Mouse (Mus musculus): Measurements from ENCODE around the gene Nans. TPM values are rescaled to one million over a fixed set of nuclear protein-coding genes. Genes with fewer than 3 reads are reported as not detected.

Nans gene
- polyA plus RNA-seq, 1 experiment from 2014 or later: 77.5 TPM

GRCm38 (mm10) chr4:46498976-46499375 lies 9.9 kb downstream of the Nans start:
- H3K4me1 ChIP-seq (ENCODE audit: control insufficient read depth, insufficient read depth, low read length): no peaks in the 10 kb centered on the region
- no peak overlapping the region for H3K4me2 ChIP-seq (ENCODE audit: low read length)
- no peak overlapping the region for H3K4me3 ChIP-seq (ENCODE audit: low read depth, low read length)
- WGBS: 12% methylated on average over 4 of the region's 4 CpGs
- no peaks in the 10 kb centered on the region for H3K27me3 ChIP-seq (replicated peaks; ENCODE audit: control insufficient read depth, insufficient read depth, low read length)
- H3K27ac ChIP-seq (ENCODE audit: low read depth, low read length): no peak overlapping the region
- no peaks in the 10 kb centered on the region for H3K9me3 ChIP-seq (replicated peaks; ENCODE audit: control insufficient read depth, low read length)
- DNase-seq (ENCODE audit: low spot score) (peak; percentile 56), ATAC-seq (no peak)
- H3K9ac ChIP-seq (ENCODE audit: low read length): no peak overlapping the region
- H3K36me3 ChIP-seq (ENCODE audit: control insufficient read depth, insufficient read depth, low read length): peaks cover 66% of the 10 kb centered on the region

DNA sequence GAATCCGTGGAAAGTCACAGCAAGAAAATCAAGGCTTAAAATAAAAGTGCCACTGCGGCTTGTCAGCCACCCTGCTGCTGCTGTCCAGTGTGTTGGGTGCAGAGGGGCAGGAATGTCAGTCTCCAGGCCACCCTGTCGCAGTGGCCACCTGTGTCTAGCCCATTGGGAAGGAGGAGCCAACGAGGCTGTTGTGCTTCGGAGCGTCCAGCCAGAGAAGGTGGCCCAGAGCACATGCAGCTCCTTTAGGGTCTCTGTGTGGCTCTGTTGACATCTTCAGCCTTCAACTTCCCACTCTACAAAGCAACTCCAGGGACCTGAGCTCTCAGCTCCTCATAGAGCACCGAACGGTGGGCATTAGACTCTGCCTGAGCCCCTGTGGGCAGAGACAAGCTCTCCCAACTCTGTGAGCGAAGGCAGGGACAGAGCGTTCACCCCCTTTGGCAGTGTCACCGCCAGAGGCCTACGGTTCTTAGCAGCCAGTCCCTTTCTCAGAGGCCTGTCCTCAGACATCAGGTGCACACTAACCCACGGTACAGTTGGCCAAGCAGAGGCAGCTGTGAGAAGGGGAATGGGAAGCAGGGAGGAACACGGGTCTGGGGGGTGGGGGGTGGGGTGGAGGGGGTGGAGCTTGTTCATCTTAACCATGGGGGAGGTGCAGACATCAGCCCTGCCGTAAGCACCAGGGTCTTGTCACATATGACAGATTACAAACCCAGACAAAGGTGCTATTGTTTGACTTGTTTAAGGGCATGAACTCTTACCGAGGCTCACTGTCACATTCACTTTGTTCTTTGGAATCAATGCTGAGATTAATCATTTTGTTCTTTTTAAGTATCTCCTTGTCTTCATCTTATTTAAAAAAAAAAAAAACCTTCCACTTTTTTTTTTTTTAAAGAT lies 13.8 kb downstream of the Nans start:
- Histone ChIP-seq H3K4me3 (ENCODE audit: low read depth, low read length) (no peak overlapping the region), H3K27me3 (replicated peaks; ENCODE audit: control insufficient read depth, insufficient read depth, low read length) (no peaks in the 10 kb centered on the region), H3K27ac (ENCODE audit: low read depth, low read length) (no peak overlapping the region), H3K4me2 (ENCODE audit: low read length) (no peak overlapping the region), H3K36me3 (ENCODE audit: control insufficient read depth, insufficient read depth, low read length) (peaks cover 38% of the 10 kb centered on the region), H3K9me3 (replicated peaks; ENCODE audit: control insufficient read depth, low read length) (no peaks in the 10 kb centered on the region), H3K4me1 (ENCODE audit: control insufficient read depth, insufficient read depth, low read length) (no peaks in the 10 kb centered on the region), H3K9ac (ENCODE audit: low read length) (no peak overlapping the region)
- DNase-seq (ENCODE audit: low spot score) (no peak), ATAC-seq (no peak)
- WGBS: 75% methylated on average over 16 of the region's 16 CpGs

- H3K9ac ChIP-seq (ENCODE audit: low read length): no peak overlapping the region
- no peak overlapping the region for H3K4me3 ChIP-seq (ENCODE audit: low read depth, low read length)
- H3K4me1 ChIP-seq (ENCODE audit: control insufficient read depth, insufficient read depth, low read length): no peaks in the 10 kb centered on the region
- 84% methylated on average over 3 of the region's 3 CpGs for WGBS
- ATAC-seq (no peak), DNase-seq (ENCODE audit: low spot score) (no peak)
- H3K36me3 ChIP-seq (ENCODE audit: control insufficient read depth, insufficient read depth, low read length): peaks cover 38% of the 10 kb centered on the region
- no peaks in the 10 kb centered on the region for H3K9me3 ChIP-seq (replicated peaks; ENCODE audit: control insufficient read depth, low read length)
- H3K4me2 ChIP-seq (ENCODE audit: low read length): no peak overlapping the region
- no peaks in the 10 kb centered on the region for H3K27me3 ChIP-seq (replicated peaks; ENCODE audit: control insufficient read depth, insufficient read depth, low read length)
- no peak overlapping the region for H3K27ac ChIP-seq (ENCODE audit: low read depth, low read length)
Observed at GRCm38 (mm10) chr4:46503881-46504280, 14.8 kb downstream of the Nans start.

DNA sequence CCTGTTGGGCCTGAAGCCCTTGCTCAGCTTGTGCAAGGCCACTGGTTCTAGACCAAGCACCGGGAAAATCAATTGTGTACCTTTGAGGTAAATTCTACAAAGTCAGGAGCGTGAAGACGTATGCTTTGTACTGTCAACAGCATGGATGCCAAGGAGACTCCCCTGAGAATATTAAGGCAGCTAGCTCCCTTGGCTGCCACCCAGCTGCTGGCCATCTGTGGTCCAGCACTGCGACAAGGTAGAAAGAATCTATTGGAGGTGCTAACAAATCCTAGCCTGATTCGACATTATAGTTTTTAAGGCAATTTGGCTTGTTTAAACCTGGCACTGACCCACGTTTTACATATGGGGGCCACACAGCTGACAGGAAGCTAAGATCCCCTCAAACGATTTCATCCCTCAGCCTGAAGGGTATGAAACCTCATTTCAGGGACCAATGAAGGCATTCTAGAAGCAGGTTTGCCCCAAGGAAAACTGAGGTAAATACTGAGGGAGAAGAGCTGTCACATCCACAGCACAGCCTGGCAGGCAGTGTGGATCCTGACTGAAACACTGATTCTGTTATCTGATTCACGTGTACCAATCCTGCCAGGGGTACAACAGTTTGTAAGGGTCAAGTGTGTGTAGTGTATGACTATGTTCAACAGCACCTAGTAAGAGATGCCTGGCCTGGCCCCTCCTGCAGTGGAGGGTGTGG lies 16.5 kb downstream of the Nans start:
- Histone ChIP-seq H3K9me3 (replicated peaks; ENCODE audit: control insufficient read depth, low read length) (no peaks in the 10 kb centered on the region), H3K4me1 (ENCODE audit: control insufficient read depth, insufficient read depth, low read length) (no peaks in the 10 kb centered on the region), H3K27ac (ENCODE audit: low read depth, low read length) (no peak overlapping the region), H3K4me2 (ENCODE audit: low read length) (no peak overlapping the region), H3K36me3 (ENCODE audit: control insufficient read depth, insufficient read depth, low read length) (peaks cover 27% of the 10 kb centered on the region), H3K9ac (ENCODE audit: low read length) (no peak overlapping the region), H3K27me3 (replicated peaks; ENCODE audit: control insufficient read depth, insufficient read depth, low read length) (no peaks in the 10 kb centered on the region), H3K4me3 (ENCODE audit: low read depth, low read length) (no peak overlapping the region)
- WGBS: 55% methylated on average over 8 of the region's 8 CpGs
- DNase-seq (ENCODE audit: low spot score): peak; percentile 44
- no peak for ATAC-seq

- WGBS: under 1% methylated on average over 90 of the region's 94 CpGs
- Histone ChIP-seq H3K36me3 (ENCODE audit: control insufficient read depth, insufficient read depth, low read length) (peaks cover 15% of the 10 kb centered on the region), H3K4me2 (ENCODE audit: low read length) (peak overlapping the region; percentile 75), H3K27ac (ENCODE audit: low read depth, low read length) (peak overlapping the region; percentile 58; the same call in 1 of the 2 replicates), H3K4me3 (ENCODE audit: low read depth, low read length) (peak overlapping the region; percentile 57), H3K9me3 (replicated peaks; ENCODE audit: control insufficient read depth, low read length) (no peaks in the 10 kb centered on the region), H3K9ac (ENCODE audit: low read length) (peak overlapping the region; percentile 74), H3K4me1 (ENCODE audit: control insufficient read depth, insufficient read depth, low read length) (no peaks in the 10 kb centered on the region), H3K27me3 (replicated peaks; ENCODE audit: control insufficient read depth, insufficient read depth, low read length) (no peaks in the 10 kb centered on the region)
- peak; percentile 96 for DNase-seq (ENCODE audit: low spot score)
- ATAC-seq: peak; percentile 97
Observed at GRCm38 (mm10) chr4:46506801-46507610, 18.0 kb downstream of the Nans start.

DNA sequence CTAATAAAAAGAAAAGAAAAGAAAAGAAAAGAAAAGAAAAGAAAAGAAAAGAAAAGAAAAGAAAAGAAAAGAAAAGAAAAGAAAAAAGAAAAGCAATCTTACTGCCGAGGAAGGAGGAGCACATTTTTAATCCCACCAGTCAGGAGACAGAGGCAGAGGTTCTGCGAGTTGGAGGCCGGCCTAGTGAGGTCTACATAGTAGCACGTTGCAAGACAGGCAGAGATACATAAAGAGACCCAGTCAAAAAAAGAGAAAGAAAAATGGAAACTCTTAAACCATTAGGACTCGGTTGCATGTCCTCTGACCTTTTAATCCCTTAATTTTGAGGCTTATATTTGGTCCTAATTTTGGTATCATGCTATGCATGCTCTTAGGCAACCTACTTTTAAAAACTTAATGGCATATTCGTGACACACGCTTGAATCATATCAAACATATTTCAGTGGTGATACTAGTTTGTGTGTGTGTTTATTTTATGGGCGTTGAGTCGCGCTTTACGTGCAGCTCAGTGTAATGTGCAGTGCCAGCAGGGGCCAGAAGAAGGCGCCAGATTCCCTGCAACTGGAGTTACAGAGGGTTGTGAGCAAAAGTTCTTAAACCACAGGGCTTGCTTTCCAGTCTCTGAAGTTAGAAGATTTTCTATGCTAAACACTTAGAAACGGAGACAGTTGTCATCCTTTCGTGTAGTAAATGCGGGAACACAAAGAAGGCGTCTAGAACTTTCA lies 18.9 kb downstream of the Nans start:
- peak; percentile 42; the same call in 1 of the 2 replicates for ATAC-seq
- peaks cover 7% of the 10 kb centered on the region; the same call in 1 of the 2 replicates for H3K36me3 ChIP-seq (ENCODE audit: control insufficient read depth, insufficient read depth, low read length)

DNA sequence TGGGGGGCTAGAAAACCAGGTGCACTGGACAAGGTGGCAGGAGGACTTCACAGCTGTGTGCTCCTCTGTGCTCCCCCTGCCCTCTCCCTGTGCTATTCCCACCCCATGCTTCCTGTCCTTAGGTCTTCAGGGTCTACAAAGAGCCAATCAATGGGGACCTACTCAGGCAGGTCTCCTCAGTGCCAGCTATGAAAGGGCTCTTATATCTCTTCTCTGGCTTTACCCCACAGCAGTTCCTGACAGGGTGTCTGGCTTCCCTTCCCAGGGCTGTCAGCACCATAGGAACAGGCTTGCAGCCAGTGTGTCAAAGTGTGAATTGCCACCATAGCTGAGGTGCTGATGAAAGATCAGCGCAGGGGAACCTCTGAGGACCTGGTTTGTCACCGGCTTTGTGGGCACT lies 31.4 kb downstream of the Nans start:
- Histone ChIP-seq H3K27me3 (replicated peaks; ENCODE audit: control insufficient read depth, insufficient read depth, low read length) (no peaks in the 10 kb centered on the region), H3K4me2 (ENCODE audit: low read length) (no peak overlapping the region), H3K9me3 (replicated peaks; ENCODE audit: control insufficient read depth, low read length) (no peaks in the 10 kb centered on the region), H3K4me1 (ENCODE audit: control insufficient read depth, insufficient read depth, low read length) (no peaks in the 10 kb centered on the region), H3K27ac (ENCODE audit: low read depth, low read length) (no peak overlapping the region), H3K4me3 (ENCODE audit: low read depth, low read length) (no peak overlapping the region), H3K9ac (ENCODE audit: low read length) (no peak overlapping the region), H3K36me3 (ENCODE audit: control insufficient read depth, insufficient read depth, low read length) (no peaks in the 10 kb centered on the region)
- ATAC-seq (no peak), DNase-seq (ENCODE audit: low spot score) (no peak)
- WGBS: 93% methylated on average over 2 of the region's 2 CpGs

More for the DNA sequence above, 18.9 kb downstream of the Nans start:
- peak; percentile 67 for DNase-seq (ENCODE audit: low spot score)
- Histone ChIP-seq H3K9ac (ENCODE audit: low read length) (no peak overlapping the region), H3K4me2 (ENCODE audit: low read length) (peak overlapping the region; percentile 75), H3K9me3 (replicated peaks; ENCODE audit: control insufficient read depth, low read length) (no peaks in the 10 kb centered on the region), H3K27ac (ENCODE audit: low read depth, low read length) (no peak overlapping the region), H3K4me1 (ENCODE audit: control insufficient read depth, insufficient read depth, low read length) (no peaks in the 10 kb centered on the region), H3K27me3 (replicated peaks; ENCODE audit: control insufficient read depth, insufficient read depth, low read length) (no peaks in the 10 kb centered on the region), H3K4me3 (ENCODE audit: low read depth, low read length) (peak overlapping the region; percentile 57)
- WGBS: 9% methylated on average over 16 of the region's 16 CpGs

- no peak for ATAC-seq
- no peak overlapping the region for H3K27ac ChIP-seq (ENCODE audit: low read depth, low read length)
- DNase-seq (ENCODE audit: low spot score): no peak
- H3K4me2 ChIP-seq (ENCODE audit: low read length): no peak overlapping the region
- H3K27me3 ChIP-seq (replicated peaks; ENCODE audit: control insufficient read depth, insufficient read depth, low read length): no peaks in the 10 kb centered on the region
- no peak overlapping the region for H3K4me3 ChIP-seq (ENCODE audit: low read depth, low read length)
- H3K36me3 ChIP-seq (ENCODE audit: control insufficient read depth, insufficient read depth, low read length): no peaks in the 10 kb centered on the region
- no peaks in the 10 kb centered on the region for H3K9me3 ChIP-seq (replicated peaks; ENCODE audit: control insufficient read depth, low read length)
- WGBS: 81% methylated on average over 10 of the region's 10 CpGs
- no peaks in the 10 kb centered on the region for H3K4me1 ChIP-seq (ENCODE audit: control insufficient read depth, insufficient read depth, low read length)
- H3K9ac ChIP-seq (ENCODE audit: low read length): no peak overlapping the region
Observed at GRCm38 (mm10) chr4:46521457-46521856, 32.4 kb downstream of the Nans start.

Data from forebrain, embryonic 14.5 days (tissue).